In genomic region chr11:86958182-86958581, GRCm38 (mm10) we compare ENCODE assay signal across 8 mouse cellular contexts. TPM values are rescaled to one million over a fixed set of nuclear protein-coding genes. Genes with fewer than 3 reads are reported as not detected.
A peak's percentile ranks its signal among the peaks of the same experiment; 100 is the strongest.
DNase-seq lines count a peak whose midpoint lies in the region; ATAC-seq lines count a peak whose summit lies in the region.
"Had no signal": no experiment of that assay in that cellular context is flagged by ENCODE, and none has a peak within 500 bp of the region (broad histone marks: within the 10 kb centered on the region; RNA-seq: fewer than 3 reads in every experiment).

No protein-coding gene starts in this region.

- no peaks in the 10 kb centered on the region for H3K36me3 ChIP-seq in embryonic facial prominence, embryonic 14.5 days (ENCODE audit: control insufficient read depth, insufficient read depth, low read length)
- H3K36me3 ChIP-seq in kidney, embryonic 16.5 days (ENCODE audit: insufficient read depth, low read length) = no peaks in the 10 kb centered on the region
- H3K36me3 ChIP-seq in stomach, embryonic 15.5 days = no peaks in the 10 kb centered on the region
- H3K36me3 ChIP-seq: neural tube, embryonic 13.5 days had no signal

- WGBS in embryonic facial prominence, embryonic 14.5 days = 32% methylated on average over 6 of the region's 6 CpGs
- 37% methylated on average over 6 of the region's 6 CpGs for WGBS in kidney, embryonic 16.5 days
- 34% methylated on average over 6 of the region's 6 CpGs for WGBS in stomach, embryonic 15.5 days

- no peaks in the 10 kb centered on the region for H3K9me3 ChIP-seq in embryonic facial prominence, embryonic 14.5 days (ENCODE audit: control insufficient read depth, low read length)
- H3K9me3 ChIP-seq in kidney, embryonic 16.5 days (ENCODE audit: low read length) = no peaks in the 10 kb centered on the region
- H3K9me3 ChIP-seq in stomach, embryonic 15.5 days = no peaks in the 10 kb centered on the region
- H3K9me3 ChIP-seq: neural tube, embryonic 13.5 days had no signal

- no peak overlapping the region for H3K9ac ChIP-seq in embryonic facial prominence, embryonic 14.5 days (ENCODE audit: low read depth, low read length)
- peak overlapping the region; percentile 53 for H3K9ac ChIP-seq in kidney, embryonic 16.5 days (replicated peaks; ENCODE audit: low read length)
- no peak overlapping the region for H3K9ac ChIP-seq in stomach, embryonic 15.5 days
- H3K9ac ChIP-seq: neural tube, embryonic 13.5 days had no signal

- DNase-seq in lung, postnatal 10 days = peak; percentile 54
- DNase-seq in lung, postnatal 14 days = no peak
- peak; percentile 67 for DNase-seq in embryonic facial prominence, embryonic 14.5 days (ENCODE audit: low spot score)
- DNase-seq in adipocyte (ENCODE audit: low spot score) = no peak
- DNase-seq in natural killer cell, adult 2 months (ENCODE audit: low spot score in 2 of 2) = no peak

- no peaks in the 10 kb centered on the region for H3K27me3 ChIP-seq in embryonic facial prominence, embryonic 14.5 days (replicated peaks; ENCODE audit: control insufficient read depth, insufficient read depth, low read length)
- H3K27me3 ChIP-seq in kidney, embryonic 16.5 days (ENCODE audit: insufficient read depth, low read length) = no peaks in the 10 kb centered on the region
- H3K27me3 ChIP-seq in stomach, embryonic 15.5 days (replicated peaks) = no peaks in the 10 kb centered on the region
- H3K27me3 ChIP-seq: neural tube, embryonic 13.5 days had no signal

- no peak for ATAC-seq in embryonic facial prominence, embryonic 14.5 days (ENCODE audit: low read depth)
- no peak for ATAC-seq in kidney, embryonic 16.5 days (ENCODE audit: low FRiP score, low TSS enrichment)
- no peak for ATAC-seq in stomach, embryonic 15.5 days (ENCODE audit: insufficient read depth, low FRiP score, low read depth)

- peaks cover 23% of the 10 kb centered on the region for H3K4me1 ChIP-seq in embryonic facial prominence, embryonic 14.5 days (ENCODE audit: control insufficient read depth, insufficient read depth, low read length)
- peaks cover 97% of the 10 kb centered on the region for H3K4me1 ChIP-seq in kidney, embryonic 16.5 days (ENCODE audit: insufficient read depth, low read length)
- H3K4me1 ChIP-seq in stomach, embryonic 15.5 days = peaks cover 77% of the 10 kb centered on the region

- no peak overlapping the region for H3K4me3 ChIP-seq in embryonic facial prominence, embryonic 14.5 days (ENCODE audit: low read depth, low read length)
- no peak overlapping the region for H3K4me3 ChIP-seq in kidney, embryonic 16.5 days (ENCODE audit: low read length)
- H3K4me3 ChIP-seq in stomach, embryonic 15.5 days (replicated peaks) = no peak overlapping the region
- H3K4me3 ChIP-seq: neural tube, embryonic 13.5 days had no signal

- H3K27ac ChIP-seq in embryonic facial prominence, embryonic 14.5 days (replicated peaks; ENCODE audit: low read depth, low read length) = peak overlapping the region; percentile 61
- H3K27ac ChIP-seq in kidney, embryonic 16.5 days (ENCODE audit: low read length) = peak overlapping the region; percentile 95
- peak overlapping the region; percentile 76; the same call in 1 of the 2 replicates for H3K27ac ChIP-seq in stomach, embryonic 15.5 days

- H3K4me2 ChIP-seq in embryonic facial prominence, embryonic 14.5 days (ENCODE audit: low read depth, low read length) = no peak overlapping the region
- H3K4me2 ChIP-seq in kidney, embryonic 16.5 days (replicated peaks; ENCODE audit: low read depth, low read length) = no peak overlapping the region
- no peak overlapping the region for H3K4me2 ChIP-seq in stomach, embryonic 15.5 days
- H3K4me2 ChIP-seq: neural tube, embryonic 13.5 days had no signal

RNA-seq across cellular contexts. Expression of gene Ypel2, which starts 35.3 kb away (rescaled TPM):
- 7.8 and 8.6 TPM in 2 replicates for polyA plus RNA-seq in embryonic facial prominence, embryonic 14.5 days (2014; fragmentation: Nextera tagmentation; extraction: Ambion mirVana)
- 11.6 and 13.2 TPM in 2 replicates for polyA plus RNA-seq in kidney, embryonic 16.5 days (2015; fragmentation: Nextera tagmentation; extraction: Ambion mirVana)
- polyA plus RNA-seq in stomach, embryonic 15.5 days (2015; fragmentation: Nextera tagmentation; extraction: Ambion mirVana) = 7.7 and 10.0 TPM in 2 replicates

Comparison
In these comparisons a context has a peak if more than half of its experiments do, and no peak if none do; other contexts are left out.
1. DNase-seq: peak in lung, postnatal 10 days (single experiment) and embryonic facial prominence, embryonic 14.5 days (single experiment); none in lung, postnatal 14 days (single experiment), adipocyte (single experiment) and natural killer cell, adult 2 months (0 of 2).
2. Peak in every context shown above with its lines, with median percentiles within 50 percentile points of each other: H3K27ac ChIP-seq.